Mouse (Mus musculus) heart, adult 9 months (tissue): ENCODE results near the gene Gm15140.
"Not testable (repeated sequence)": the region's sequence is repeated elsewhere in the genome, so short reads cannot be mapped to it uniquely, and the experiment has no call there.

Experiments
- DNase-seq, 2 experiments: peaks; one replicate each; pipeline ENCODE4 v3.0.0; 2022; ENCODE audit warnings: low spot score in 2 of 2

Gene Gm15140

DNA sequence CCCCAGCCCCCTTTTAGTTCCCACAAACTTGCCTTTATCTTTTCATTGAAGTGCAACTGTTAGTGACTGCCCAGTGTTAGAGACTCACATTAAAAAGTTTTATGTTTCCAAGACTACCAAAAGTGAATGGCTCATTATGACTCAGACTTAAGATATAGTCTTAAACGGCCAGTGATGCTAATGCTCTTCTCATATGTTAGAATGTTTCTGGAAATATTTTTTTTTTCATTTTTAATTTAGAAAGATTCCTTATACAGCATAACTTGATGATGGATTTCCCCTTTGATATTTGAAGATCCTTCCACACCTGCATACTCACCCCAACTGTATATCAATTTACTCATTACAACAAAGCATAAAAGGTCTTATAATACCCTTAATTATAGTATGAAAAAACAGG, at the start of gene Gm15140:
Gene Gm15140, minus strand, starts transcription at position 101 of the 400 bp plus-strand sequence.
- DNase-seq, result not testable (repeated sequence)
